Mouse (Mus musculus) ovary, postnatal 10 days (tissue): ENCODE data around the gene Entpd1.

Experiments used
- DNase-seq: peaks from one replicate; pipeline ENCODE4 v3.0.0; 2022; ENCODE audit warnings: low spot score

Gene Entpd1

GRCm38 (mm10) chr19:40628950-40629349, 16.8 kb downstream of the Entpd1 start:
- no peak for DNase-seq

GRCm38 (mm10) chr19:40630096-40630495, 17.9 kb downstream of the Entpd1 start:
- no peak for DNase-seq

DNA sequence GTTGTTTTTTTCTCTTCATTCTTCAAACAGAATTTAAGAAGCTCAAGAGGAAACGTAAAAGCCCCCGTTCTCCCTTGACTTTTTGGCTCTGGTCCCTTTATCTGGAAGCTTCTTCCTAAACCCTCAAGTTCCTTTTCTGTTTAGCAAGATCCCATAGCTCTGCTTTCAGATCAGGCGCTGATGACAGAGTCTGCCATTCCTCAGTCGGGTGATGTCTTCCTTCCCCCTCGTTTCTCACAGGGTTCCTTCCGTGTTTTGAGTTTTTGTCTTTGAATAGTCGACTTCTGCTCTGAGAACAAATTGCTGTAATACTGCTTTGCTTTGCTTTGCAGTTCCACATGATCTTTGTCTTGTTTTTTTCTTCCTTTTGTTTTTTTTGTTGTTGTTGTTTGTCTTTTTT, 18.4 kb downstream of the Entpd1 start:
- no peak for DNase-seq

GRCm38 (mm10) chr19:40632193-40632592, 20.0 kb downstream of the Entpd1 start:
- no peak for DNase-seq

DNA sequence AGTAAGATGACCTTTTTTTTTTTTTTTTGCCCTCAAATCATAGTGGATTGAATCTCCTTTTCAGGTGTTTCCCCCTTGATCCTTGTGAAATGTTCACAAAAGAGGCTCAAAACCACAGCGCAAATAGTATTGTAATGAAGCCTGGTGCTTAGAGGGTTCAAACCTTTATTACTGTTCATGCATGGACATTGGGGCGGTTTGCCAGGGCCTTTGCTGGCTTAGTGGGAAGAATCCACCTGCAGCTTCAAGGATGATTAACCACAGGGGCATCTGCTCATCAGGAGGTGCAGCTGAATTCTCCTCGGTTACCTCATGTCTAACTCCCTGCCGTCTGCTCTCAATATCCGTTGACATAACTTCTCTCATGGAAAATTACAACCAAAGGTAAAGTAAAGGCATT, 20.5 kb downstream of the Entpd1 start:
- DNase-seq: no peak

DNA sequence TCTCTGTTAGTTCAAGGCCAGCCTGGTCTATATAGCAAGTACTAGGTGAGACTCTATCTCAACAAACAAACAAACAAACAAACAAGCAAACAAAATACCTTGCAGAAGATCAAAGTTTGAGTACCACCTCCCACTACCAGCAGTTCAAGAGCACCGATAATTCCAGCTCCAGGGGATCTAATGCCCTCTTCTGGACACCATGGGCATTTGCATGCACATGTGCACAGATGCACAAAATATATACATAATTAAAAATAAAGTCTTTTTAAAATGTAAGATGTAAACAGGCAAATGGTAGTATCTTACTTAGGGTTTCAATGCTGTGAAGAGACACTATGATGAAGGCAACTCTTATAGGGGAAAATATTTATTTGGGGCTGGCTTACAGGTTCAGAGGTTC, 21.0 kb downstream of the Entpd1 start:
- no peak for DNase-seq

GRCm38 (mm10) chr19:40637091-40637490, 24.9 kb downstream of the Entpd1 start:
- no peak for DNase-seq

DNA sequence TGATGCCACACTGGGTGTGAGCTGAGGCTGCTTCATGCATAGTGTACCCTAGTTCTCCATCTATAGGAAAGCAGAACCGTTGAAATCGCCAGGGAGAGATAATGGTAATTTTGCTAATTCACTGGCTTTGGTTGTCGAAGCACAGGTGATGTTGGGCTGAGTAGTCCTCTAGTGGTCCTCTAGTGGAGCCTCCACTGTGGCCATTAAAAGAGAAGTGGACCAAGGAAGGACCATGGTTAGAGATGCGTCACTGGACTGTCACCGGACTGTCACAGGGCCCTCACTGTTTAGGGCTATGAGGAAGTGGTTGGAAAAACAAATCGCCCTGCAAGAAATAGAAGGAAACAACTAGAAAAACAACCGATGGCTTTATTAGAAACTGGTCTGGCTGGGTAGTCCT, 25.4 kb downstream of the Entpd1 start:
- DNase-seq: no peak

DNA sequence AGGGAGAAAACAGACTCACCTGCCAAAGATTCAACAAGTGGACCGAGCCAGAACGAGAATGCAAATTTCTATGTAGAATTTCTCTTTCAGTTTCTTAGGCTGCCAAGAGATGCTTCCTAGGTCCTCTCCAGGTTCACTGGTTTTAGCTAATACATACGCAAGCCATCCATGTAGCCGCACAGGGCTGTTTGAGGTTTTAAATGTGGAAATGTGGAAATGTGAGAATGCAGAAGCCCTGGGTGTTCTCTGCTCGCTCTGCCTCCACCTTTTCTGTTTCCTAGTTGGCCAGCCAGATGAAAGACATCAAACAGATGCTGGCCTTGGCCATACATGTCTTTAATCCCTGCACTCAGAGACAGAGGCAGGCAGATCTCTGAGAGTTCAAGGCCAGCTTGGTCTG, 26.4 kb downstream of the Entpd1 start:
- no peak for DNase-seq

GRCm38 (mm10) chr19:40639729-40640304, 27.7 kb downstream of the Entpd1 start:
- no peak for DNase-seq

DNA sequence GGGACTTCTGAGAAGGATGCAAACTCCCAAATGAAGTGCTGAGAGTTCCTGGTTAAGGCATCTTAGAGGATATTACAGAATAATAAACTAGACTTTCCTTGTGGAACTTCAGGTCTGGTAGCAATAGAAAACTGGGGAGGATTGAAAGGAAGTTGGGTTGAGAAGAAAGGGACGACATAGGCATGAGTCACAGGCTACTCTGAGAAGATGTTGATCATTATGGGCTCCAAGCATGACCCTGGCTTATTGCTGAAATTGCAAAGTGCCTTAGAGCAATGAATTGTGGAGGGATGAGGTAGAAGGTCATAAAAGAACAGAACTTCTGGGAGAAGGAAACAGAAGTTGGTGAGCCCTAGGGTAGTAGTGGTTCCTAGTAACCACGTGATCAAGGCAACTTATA, 28.6 kb downstream of the Entpd1 start:
- DNase-seq: no peak

- no peak for DNase-seq
Observed at GRCm38 (mm10) chr19:40643846-40644245, 31.7 kb downstream of the Entpd1 start.

DNA sequence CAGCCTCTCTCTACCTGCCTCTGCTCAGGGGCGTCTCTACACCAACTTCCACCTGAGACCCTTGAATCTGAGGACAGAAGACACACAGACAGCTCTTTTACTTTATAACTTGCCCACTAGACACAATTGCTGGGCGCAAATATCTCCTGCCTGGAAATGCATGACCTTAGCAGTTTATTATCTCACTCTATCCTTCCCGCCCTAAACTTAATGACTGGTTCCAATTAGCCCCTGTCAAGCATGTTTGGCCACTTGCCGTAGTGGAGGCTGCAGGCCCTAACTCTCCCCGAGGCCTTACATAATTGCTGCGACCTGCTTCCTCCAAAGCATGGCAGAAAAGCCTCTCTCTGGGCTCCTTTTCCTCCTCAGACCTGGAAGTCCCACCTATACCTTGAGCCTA, 34.2 kb downstream of the Entpd1 start:
- DNase-seq: no peak

DNA sequence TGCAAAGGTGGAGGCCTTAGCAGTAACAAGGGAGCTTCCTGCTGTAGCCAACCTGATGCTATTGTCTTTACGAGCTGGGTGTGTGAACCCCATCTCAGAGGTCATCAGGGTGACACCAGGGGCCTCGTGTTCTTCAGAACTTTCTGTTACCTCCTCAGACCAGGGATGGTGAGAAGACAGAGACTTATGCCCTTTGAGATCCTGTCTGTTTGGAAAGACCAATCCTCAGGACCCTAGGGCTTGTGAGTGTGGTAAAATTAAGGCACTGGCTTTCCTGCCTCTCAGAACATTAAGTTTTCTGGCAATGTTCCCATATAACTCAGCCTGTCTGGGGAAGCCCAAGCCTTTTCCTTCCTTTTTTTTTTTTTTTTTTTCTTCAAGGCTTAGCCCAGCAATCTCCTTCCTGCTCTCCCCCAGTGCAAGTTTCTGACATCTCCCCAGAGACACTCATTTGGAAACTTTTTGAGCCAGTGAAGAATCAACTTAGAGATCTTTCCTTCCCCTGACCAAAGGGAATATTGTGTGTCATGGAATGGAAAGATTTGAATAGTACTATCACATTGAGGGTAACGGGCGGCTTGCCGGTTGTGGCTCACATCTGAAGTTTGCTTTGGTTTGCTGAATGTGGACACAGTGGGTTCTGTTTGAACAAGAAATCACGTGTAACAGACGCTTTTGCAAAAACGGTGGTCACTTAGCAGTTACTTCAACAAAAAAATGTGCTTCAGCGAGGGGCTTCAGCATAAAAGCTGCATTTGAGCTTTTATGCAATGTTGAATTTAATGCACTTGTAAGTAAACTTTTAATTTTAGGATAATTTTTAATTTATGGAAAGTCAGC, 35.4 kb downstream of the Entpd1 start:
- no peak for DNase-seq

- DNase-seq: no peak
Observed at GRCm38 (mm10) chr19:40650090-40650489, 37.9 kb downstream of the Entpd1 start.

- no peak for DNase-seq
Observed at GRCm38 (mm10) chr19:40656207-40656606, 44.0 kb downstream of the Entpd1 start.

- no peak for DNase-seq
Observed at GRCm38 (mm10) chr19:40658281-40658680, 46.1 kb downstream of the Entpd1 start.

DNA sequence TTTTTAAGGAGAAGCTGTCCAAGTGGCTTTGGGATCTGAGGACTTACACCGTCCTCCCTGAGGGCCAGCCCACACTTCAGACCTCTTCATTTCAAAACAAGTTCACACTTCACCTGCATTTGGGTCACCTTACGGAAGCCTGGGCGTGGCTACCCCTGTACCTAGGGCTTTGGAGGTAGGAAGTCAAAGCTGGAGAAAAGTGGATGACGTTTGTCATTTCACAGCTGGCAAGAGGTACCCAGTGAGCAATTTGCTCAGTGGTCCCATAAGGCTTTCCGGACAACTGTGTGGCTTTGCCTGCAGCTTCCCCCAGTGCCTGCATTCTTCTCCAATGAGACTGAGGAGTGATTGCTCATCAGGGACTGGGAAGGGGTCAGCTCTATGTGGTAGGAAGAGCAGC, 46.8 kb downstream of the Entpd1 start:
- no peak for DNase-seq

GRCm38 (mm10) chr19:40659651-40660478, 47.7 kb downstream of the Entpd1 start:
- no peak for DNase-seq

DNA sequence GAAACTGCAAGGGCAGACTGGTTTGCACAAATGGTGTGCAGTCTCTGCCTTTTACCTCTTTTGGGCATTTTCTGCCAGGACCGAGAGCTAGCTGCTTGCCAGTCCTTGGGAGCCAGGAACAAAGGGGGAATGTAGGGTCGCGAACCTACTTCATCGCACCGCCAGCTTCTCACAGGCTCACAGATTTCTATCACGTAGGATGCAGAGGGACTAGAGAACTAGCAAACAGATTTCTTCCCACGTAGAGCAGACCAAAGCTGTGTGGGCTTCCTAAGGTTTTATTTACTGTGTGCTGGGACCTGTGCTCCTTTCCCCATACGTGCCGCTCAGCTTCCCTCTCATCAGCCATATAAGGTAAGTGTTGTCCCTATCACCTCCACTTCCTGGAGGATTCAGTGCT, 48.3 kb downstream of the Entpd1 start:
- no peak for DNase-seq

- no peak for DNase-seq
Observed at GRCm38 (mm10) chr19:40661108-40661507, 48.9 kb downstream of the Entpd1 start.

- no peak for DNase-seq
Observed at GRCm38 (mm10) chr19:40661874-40662273, 49.7 kb downstream of the Entpd1 start.

GRCm38 (mm10) chr19:40662727-40663126, 50.6 kb downstream of the Entpd1 start:
- DNase-seq: no peak
